Mouse (Mus musculus) stomach, postnatal 0 days (tissue): ENCODE measurements at regions not wholly inside any gene's neighbourhood (a gene's known extent, or its start where the extent isn't known, plus 50 kb on each side); places are given as distances from the start of the nearest gene placed in this dataset.

ENCODE experiments used
- CTCF ChIP-seq: IDR thresholded peaks from 2 replicates; pipeline ENCODE4 v1.5.1; 2016; ENCODE audit warnings: antibody characterized with exemption, low read depth, mild to moderate bottlenecking, moderate library complexity
- EP300 ChIP-seq: optimal IDR thresholded peaks from 2 replicates; pipeline ENCODE3; 2016; ENCODE audit warnings: antibody characterized with exemption

- TF ChIP-seq EP300 (no peak), CTCF (no peak)
Measured at GRCm38 (mm10) chr15:64584129-64584528, 233.4 kb upstream of the Gm21798 start.
